Mouse (Mus musculus): ENCODE results near the gene Alox5ap. TPM values are rescaled to one million over a fixed set of nuclear protein-coding genes. Genes with fewer than 3 reads are reported as not detected.

Alox5ap gene
- 992 and 1,124 TPM in 2 replicates for polyA plus RNA-seq (2012; ENCODE audit: insufficient read depth, insufficient read length, missing spikeins)

GRCm38 (mm10) chr5:149264405-149264804 is at the start of gene Alox5ap:
TSS of gene Alox5ap (plus strand) at chr5:149264767.
- TF ChIP-seq POLR2A (IDR thresholded peaks at IDR 0.05; ENCODE audit: borderline replicate concordance, low read depth, low read length) = no peak
- no peak for TF ChIP-seq CTCF (IDR thresholded peaks at IDR 0.05; ENCODE audit: low read depth, low read length)
- H3K4me1 ChIP-seq (ENCODE audit: control insufficient read depth, insufficient read depth, low read length) = peaks cover 28% of the 10 kb centered on the region
- H3K4me3 ChIP-seq (ENCODE audit: insufficient read depth, low read length) = peak within 1 kb of the TSS; percentile 72
- H3K27ac ChIP-seq (ENCODE audit: insufficient read depth, low read depth, low read length) = peak within 1 kb of the TSS; percentile 67

DNA sequence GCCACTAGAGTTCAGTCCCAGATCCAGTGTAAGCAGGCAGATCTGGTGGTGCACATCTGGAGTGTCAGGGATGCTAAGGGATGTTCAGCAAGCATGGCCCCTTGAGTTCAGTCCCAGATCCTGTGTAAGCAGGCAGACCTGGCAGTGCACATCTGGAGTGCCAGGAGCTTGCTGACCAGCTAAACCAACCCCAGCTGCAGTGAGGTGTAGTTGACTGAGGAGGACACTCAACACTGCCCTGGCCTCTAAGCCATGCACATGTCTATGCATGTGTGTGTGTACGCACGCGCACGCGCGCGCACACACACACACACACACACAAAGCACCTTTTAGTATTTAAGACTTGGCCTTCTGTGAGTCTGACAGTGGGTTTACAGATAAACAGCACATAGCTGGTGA is 49.0 kb upstream of the Alox5ap start:
- Histone ChIP-seq H3K4me3 (ENCODE audit: insufficient read depth, low read length) (no peak overlapping the region), H3K27ac (ENCODE audit: insufficient read depth, low read depth, low read length) (no peak overlapping the region), H3K4me1 (ENCODE audit: control insufficient read depth, insufficient read depth, low read length) (no peaks in the 10 kb centered on the region)
- no peak for TF ChIP-seq CTCF (IDR thresholded peaks at IDR 0.05; ENCODE audit: low read depth, low read length)
- TF ChIP-seq POLR2A (IDR thresholded peaks at IDR 0.05; ENCODE audit: borderline replicate concordance, low read depth, low read length) = no peak

DNA sequence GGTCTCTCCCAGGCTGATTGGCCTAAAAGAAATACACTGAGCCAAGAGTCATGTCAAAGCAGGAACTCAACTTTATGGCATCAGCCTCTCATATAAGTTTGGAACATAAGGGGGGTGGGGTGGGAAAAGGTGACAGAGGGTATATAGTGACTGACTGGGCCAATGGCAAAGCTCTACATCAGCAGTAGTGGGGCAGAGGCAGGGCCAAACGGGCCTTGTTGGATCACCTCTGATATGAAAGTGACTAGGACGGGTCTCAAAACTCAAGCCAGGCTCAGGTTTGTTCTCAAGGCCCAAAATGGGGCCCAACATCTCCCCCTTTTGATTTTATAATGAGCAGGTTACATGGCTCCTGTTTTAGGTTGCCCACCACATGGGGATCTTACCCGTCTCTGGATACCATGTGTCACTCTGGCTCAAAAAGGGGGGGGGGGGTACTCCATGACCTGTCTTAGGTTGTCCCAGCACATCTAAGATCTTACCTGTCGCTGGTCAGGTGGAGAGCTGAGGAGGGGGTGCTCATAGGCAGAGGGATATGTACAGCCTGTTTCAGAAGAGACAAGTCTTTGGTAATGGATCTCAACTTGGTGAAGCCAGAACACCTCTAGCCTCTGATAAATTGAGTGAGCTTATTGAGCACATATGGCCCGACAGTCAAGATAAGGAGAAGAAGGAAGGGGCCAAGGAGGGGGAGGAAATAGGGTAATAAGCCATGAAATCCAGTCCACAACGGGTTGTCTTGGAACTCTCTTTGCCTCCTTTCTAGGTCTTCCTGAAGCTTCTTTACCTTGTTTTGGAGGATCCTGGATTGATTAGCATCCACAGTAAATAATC is 46.8 kb upstream of the Alox5ap start:
- no peak overlapping the region for H3K27ac ChIP-seq (ENCODE audit: insufficient read depth, low read depth, low read length)
- H3K4me1 ChIP-seq (ENCODE audit: control insufficient read depth, insufficient read depth, low read length) = peaks cover 3% of the 10 kb centered on the region; the same call in 1 of the 2 replicates
- no peak overlapping the region for H3K4me3 ChIP-seq (ENCODE audit: insufficient read depth, low read length)
- TF ChIP-seq CTCF (IDR thresholded peaks at IDR 0.05; ENCODE audit: low read depth, low read length) (no peak), POLR2A (IDR thresholded peaks at IDR 0.05; ENCODE audit: borderline replicate concordance, low read depth, low read length) (no peak)

GRCm38 (mm10) chr5:149219493-149219892 is 45.1 kb upstream of the Alox5ap start:
- no peak overlapping the region for H3K4me3 ChIP-seq (ENCODE audit: insufficient read depth, low read length)
- peaks cover 3% of the 10 kb centered on the region; the same call in 1 of the 2 replicates for H3K4me1 ChIP-seq (ENCODE audit: control insufficient read depth, insufficient read depth, low read length)
- no peak for TF ChIP-seq CTCF (IDR thresholded peaks at IDR 0.05; ENCODE audit: low read depth, low read length)
- no peak for TF ChIP-seq POLR2A (IDR thresholded peaks at IDR 0.05; ENCODE audit: borderline replicate concordance, low read depth, low read length)
- no peak overlapping the region for H3K27ac ChIP-seq (ENCODE audit: insufficient read depth, low read depth, low read length)

DNA sequence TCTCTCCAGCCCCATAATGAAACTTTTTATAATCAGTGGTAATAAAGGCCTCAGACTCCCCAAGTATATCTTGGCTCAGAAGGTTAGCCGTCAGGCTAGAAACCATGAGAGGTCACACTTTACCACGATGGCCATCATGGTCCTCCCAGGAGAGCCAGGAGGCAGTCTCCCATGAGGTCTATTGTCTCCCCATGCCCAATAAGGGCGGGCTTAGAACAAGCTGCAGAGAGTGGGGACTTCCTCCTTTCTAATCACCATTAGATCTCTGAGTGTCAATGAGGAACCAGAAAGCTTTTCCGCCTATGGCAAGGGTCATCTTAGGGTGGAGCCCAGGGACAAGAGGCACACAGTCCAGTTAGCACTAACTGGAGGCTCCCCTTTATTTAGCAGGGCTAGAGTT is 43.2 kb upstream of the Alox5ap start:
- TF ChIP-seq POLR2A (IDR thresholded peaks at IDR 0.05; ENCODE audit: borderline replicate concordance, low read depth, low read length) = no peak
- TF ChIP-seq CTCF (IDR thresholded peaks at IDR 0.05; ENCODE audit: low read depth, low read length) = no peak
- Histone ChIP-seq H3K4me1 (ENCODE audit: control insufficient read depth, insufficient read depth, low read length) (peaks cover 3% of the 10 kb centered on the region; the same call in 1 of the 2 replicates), H3K27ac (ENCODE audit: insufficient read depth, low read depth, low read length) (no peak overlapping the region), H3K4me3 (ENCODE audit: insufficient read depth, low read length) (no peak overlapping the region)

GRCm38 (mm10) chr5:149224666-149225065 is 39.9 kb upstream of the Alox5ap start:
- no peak overlapping the region for H3K27ac ChIP-seq (ENCODE audit: insufficient read depth, low read depth, low read length)
- no peak for TF ChIP-seq CTCF (IDR thresholded peaks at IDR 0.05; ENCODE audit: low read depth, low read length)
- peaks cover 3% of the 10 kb centered on the region; the same call in 1 of the 2 replicates for H3K4me1 ChIP-seq (ENCODE audit: control insufficient read depth, insufficient read depth, low read length)
- no peak overlapping the region for H3K4me3 ChIP-seq (ENCODE audit: insufficient read depth, low read length)

- no peak for TF ChIP-seq POLR2A (IDR thresholded peaks at IDR 0.05; ENCODE audit: borderline replicate concordance, low read depth, low read length)
- no peak for TF ChIP-seq CTCF (IDR thresholded peaks at IDR 0.05; ENCODE audit: low read depth, low read length)
These were observed 35.6 kb upstream of the Alox5ap start for GRCm38 (mm10) chr5:149228700-149229618.

GRCm38 (mm10) chr5:149229619-149230339 is 34.8 kb upstream of the Alox5ap start:
- H3K4me3 ChIP-seq (ENCODE audit: insufficient read depth, low read length) = peak overlapping the region; percentile 81
- H3K4me1 ChIP-seq (ENCODE audit: control insufficient read depth, insufficient read depth, low read length) = peaks cover 6% of the 10 kb centered on the region
- H3K27ac ChIP-seq (ENCODE audit: insufficient read depth, low read depth, low read length) = peak overlapping the region; percentile 87
- no peak for TF ChIP-seq POLR2A (IDR thresholded peaks at IDR 0.05; ENCODE audit: borderline replicate concordance, low read depth, low read length)
- TF ChIP-seq CTCF (IDR thresholded peaks at IDR 0.05; ENCODE audit: low read depth, low read length) = no peak

More at GRCm38 (mm10) chr5:149228700-149229618, 35.6 kb upstream of the Alox5ap start:
- Histone ChIP-seq H3K4me1 (ENCODE audit: control insufficient read depth, insufficient read depth, low read length) (no peaks in the 10 kb centered on the region), H3K27ac (ENCODE audit: insufficient read depth, low read depth, low read length) (peak overlapping the region; percentile 87), H3K4me3 (ENCODE audit: insufficient read depth, low read length) (peak overlapping the region; percentile 81)

DNA sequence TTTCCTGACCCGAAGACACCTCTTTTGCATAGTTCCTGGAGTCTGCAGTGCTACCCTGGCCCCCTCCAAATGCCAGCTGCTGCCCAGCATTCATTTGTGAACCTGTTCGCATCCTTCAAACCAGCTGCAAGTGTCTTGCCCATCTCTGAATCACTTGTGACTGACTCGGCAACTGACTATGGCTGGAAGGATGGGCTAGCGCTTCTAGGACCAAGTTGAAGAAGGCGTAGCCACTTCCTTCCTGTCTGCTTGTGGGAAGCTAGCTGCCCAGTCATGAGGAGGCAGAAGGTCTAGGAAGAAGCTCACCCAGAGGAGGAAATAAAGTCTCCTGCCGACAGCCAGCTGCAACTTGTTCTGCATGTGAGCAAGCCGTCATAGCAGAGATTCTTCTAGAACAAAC is 29.6 kb upstream of the Alox5ap start:
- Histone ChIP-seq H3K4me3 (ENCODE audit: insufficient read depth, low read length) (peak overlapping the region; percentile 16; the same call in 1 of the 2 replicates), H3K4me1 (ENCODE audit: control insufficient read depth, insufficient read depth, low read length) (peaks cover 15% of the 10 kb centered on the region), H3K27ac (ENCODE audit: insufficient read depth, low read depth, low read length) (peak overlapping the region; percentile 75)
- TF ChIP-seq POLR2A (IDR thresholded peaks at IDR 0.05; ENCODE audit: borderline replicate concordance, low read depth, low read length) (no peak), CTCF (IDR thresholded peaks at IDR 0.05; ENCODE audit: low read depth, low read length) (no peak)
